Mouse (Mus musculus): ENCODE measurements at regions not wholly inside any gene's neighbourhood (a gene's known extent, or its start where the extent isn't known, plus 50 kb on each side); places are given as distances from the start of the nearest gene placed in this dataset.

DNA sequence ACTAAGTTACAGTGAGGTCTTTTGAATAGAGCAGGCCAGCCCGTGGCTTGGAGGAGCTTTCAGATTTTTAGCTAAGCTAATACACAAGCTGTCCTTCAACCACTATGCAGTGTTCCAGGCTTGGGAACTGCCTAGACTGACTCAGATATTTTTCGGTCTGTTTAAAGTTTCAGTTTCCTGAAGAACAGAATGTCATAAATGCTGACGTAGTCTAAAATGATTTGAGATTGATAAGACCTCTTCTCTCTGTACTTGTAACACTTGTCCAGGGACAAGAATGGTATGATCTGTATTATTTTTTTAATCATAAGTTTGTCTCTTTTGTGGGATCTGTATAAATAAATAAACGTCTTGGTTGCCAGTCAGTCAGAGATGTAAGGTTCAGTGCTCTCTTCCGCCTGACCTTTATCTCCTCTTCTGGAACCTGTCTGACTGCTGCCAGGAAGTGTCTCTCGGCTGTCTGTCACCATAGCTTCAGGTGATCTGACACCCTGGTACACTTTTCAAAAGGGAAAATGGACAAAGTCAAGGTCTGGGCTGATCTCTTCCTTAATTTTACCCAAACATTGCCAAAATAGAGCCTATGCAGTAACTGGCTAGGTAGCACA, 74.3 kb upstream of the Spin1 start:
- TF ChIP-seq CTCF (IDR thresholded peaks at IDR 0.05; ENCODE audit: extremely low read depth, insufficient read depth, insufficient read length, insufficient replicate concordance): no peak
- no peak for TF ChIP-seq POLR2A (IDR thresholded peaks at IDR 0.05; ENCODE audit: low read depth, low read length)
- Histone ChIP-seq H3K27ac (ENCODE audit: insufficient read depth, low read length) (no peak overlapping the region), H3K36me3 (ENCODE audit: control insufficient read depth, insufficient read depth, low read length) (no peaks in the 10 kb centered on the region), H3K4me3 (ENCODE audit: extremely low read depth, insufficient read depth, insufficient read length) (no peak overlapping the region), H3K27me3 (ENCODE audit: control insufficient read depth, insufficient read depth, low read length) (no peaks in the 10 kb centered on the region), H3K4me1 (ENCODE audit: control insufficient read depth, insufficient read depth, insufficient read length) (0 out of 2 replicates have a peak, but pooled peaks cover 2% of the 10 kb centered on the region)
- WGBS: 44% methylated on average over 6 of the region's 6 CpGs
- no peak for DNase-seq (ENCODE audit: low read depth in 1 of 2, low spot score in 2 of 2)

DNA sequence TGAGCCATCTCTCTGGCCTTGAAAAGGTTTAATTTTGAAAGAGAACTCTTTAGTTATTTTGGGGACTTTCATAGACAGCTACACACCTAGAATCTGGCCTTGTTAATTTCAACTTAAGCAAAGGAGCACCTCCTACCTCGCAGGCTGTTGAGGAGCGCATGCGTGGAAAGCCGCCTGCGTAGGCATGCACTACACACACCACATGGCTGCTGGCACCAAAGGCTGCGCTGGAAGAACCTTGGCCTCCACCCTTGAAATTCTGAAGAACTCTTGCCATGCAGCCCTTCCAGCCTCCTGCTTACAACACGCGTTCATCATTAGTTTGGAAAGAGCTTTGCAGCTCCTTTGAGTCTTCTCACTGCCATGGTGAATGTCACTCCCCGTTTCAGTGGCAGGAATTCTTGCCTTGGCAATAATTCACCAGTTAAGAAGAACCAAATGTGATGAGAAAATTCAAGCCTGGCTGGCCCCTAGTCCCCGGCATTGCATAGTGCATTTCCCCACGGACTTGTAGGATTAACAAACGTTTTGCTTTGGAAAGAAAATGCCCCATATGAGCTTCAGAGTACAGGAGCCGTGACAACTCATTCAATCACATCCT, 62.7 kb upstream of the Spin1 start:
- no peaks in the 10 kb centered on the region for H3K27me3 ChIP-seq (ENCODE audit: control insufficient read depth, insufficient read depth, low read length)
- no peak overlapping the region for H3K27ac ChIP-seq (ENCODE audit: insufficient read depth, low read length)
- H3K4me1 ChIP-seq (ENCODE audit: control insufficient read depth, insufficient read depth, insufficient read length): no peaks in the 10 kb centered on the region
- H3K36me3 ChIP-seq (ENCODE audit: control insufficient read depth, insufficient read depth, low read length): no peaks in the 10 kb centered on the region
- no peak for TF ChIP-seq POLR2A (IDR thresholded peaks at IDR 0.05; ENCODE audit: low read depth, low read length)
- TF ChIP-seq CTCF (IDR thresholded peaks at IDR 0.05; ENCODE audit: extremely low read depth, insufficient read depth, insufficient read length, insufficient replicate concordance): no peak
- no peak for DNase-seq (ENCODE audit: low read depth in 1 of 2, low spot score in 2 of 2)
- no peak overlapping the region for H3K4me3 ChIP-seq (ENCODE audit: extremely low read depth, insufficient read depth, insufficient read length)
- WGBS: 90% methylated on average over 13 of the region's 13 CpGs

DNA sequence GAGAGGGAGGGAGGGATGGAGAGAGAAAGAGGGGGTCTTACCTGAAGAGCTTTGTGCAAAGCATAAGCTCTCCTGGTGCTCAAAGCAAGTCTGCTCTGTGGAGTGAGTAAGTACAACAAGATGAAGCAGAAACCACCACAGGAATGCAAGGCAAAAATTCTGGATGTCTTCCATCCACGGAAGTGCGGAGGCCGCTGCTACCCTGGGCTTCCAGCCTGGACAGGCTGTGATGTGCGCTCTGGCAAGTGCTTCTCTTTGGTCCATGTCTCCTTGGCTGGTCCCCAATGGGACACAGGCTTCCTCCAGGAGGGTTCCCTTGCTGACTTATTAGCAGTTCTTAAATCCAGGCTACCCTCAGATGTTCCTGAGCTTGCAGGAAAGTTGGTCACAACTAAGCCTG, 61.7 kb upstream of the Spin1 start:
- H3K4me1 ChIP-seq (ENCODE audit: control insufficient read depth, insufficient read depth, insufficient read length): no peaks in the 10 kb centered on the region
- no peak overlapping the region for H3K27ac ChIP-seq (ENCODE audit: insufficient read depth, low read length)
- DNase-seq (ENCODE audit: low read depth in 1 of 2, low spot score in 2 of 2): no peak
- no peak overlapping the region for H3K4me3 ChIP-seq (ENCODE audit: extremely low read depth, insufficient read depth, insufficient read length)
- no peak for TF ChIP-seq CTCF (IDR thresholded peaks at IDR 0.05; ENCODE audit: extremely low read depth, insufficient read depth, insufficient read length, insufficient replicate concordance)
- TF ChIP-seq POLR2A (IDR thresholded peaks at IDR 0.05; ENCODE audit: low read depth, low read length): no peak
- H3K27me3 ChIP-seq (ENCODE audit: control insufficient read depth, insufficient read depth, low read length): no peaks in the 10 kb centered on the region
- H3K36me3 ChIP-seq (ENCODE audit: control insufficient read depth, insufficient read depth, low read length): no peaks in the 10 kb centered on the region
- 84% methylated on average over 4 of the region's 4 CpGs for WGBS

DNA sequence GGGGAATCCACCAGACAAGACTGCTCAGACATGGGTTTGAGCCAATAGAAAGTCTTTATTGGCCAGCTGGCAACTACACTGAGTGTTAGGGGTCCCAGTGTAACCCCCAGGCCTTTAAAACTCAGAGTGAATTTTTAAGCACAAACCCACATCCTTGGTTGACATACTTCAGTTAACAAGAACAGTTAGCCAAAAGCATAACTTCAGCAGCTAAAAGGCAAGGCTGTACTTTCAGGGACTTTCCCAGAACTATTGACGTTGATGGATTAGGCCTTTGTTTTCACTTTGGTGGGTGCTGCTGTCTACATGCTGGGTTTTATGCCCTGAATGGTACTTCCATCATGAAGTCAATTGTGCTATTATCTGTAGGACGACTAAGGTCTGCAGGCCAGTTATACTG, 59.6 kb upstream of the Spin1 start:
- Histone ChIP-seq H3K36me3 (ENCODE audit: control insufficient read depth, insufficient read depth, low read length) (no peaks in the 10 kb centered on the region), H3K4me1 (ENCODE audit: control insufficient read depth, insufficient read depth, insufficient read length) (no peaks in the 10 kb centered on the region), H3K27me3 (ENCODE audit: control insufficient read depth, insufficient read depth, low read length) (no peaks in the 10 kb centered on the region), H3K27ac (ENCODE audit: insufficient read depth, low read length) (no peak overlapping the region), H3K4me3 (ENCODE audit: extremely low read depth, insufficient read depth, insufficient read length) (no peak overlapping the region)
- 64% methylated on average over 2 of the region's 2 CpGs for WGBS
- TF ChIP-seq CTCF (IDR thresholded peaks at IDR 0.05; ENCODE audit: extremely low read depth, insufficient read depth, insufficient read length, insufficient replicate concordance): no peak
- no peak for TF ChIP-seq POLR2A (IDR thresholded peaks at IDR 0.05; ENCODE audit: low read depth, low read length)
- no peak for DNase-seq (ENCODE audit: low read depth in 1 of 2, low spot score in 2 of 2)

DNA sequence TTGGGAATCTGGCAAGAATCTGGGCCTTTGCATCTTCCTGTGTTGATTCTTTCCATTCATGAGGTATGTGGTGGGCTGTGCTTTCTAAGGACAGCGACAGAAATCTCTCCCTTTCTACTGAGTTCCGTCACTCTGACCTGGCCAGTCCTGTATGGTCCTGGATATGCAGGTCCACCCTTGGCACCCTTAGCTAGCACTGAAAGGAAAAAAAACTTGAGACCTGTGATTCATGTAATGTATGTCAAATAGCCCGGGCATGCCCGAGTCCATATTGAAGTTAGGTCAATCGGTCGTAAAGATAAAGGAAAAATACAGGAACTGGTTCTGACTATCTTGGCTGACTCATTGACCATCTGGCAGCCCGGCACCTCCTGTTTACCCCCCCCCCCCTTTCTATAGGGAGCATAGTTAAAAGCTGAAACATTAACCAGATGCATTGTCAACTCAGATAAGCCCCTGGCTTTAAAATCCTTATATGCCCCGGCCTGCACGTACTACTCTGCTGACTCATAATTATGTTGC, 57.7 kb upstream of the Spin1 start:
- Histone ChIP-seq H3K4me1 (ENCODE audit: control insufficient read depth, insufficient read depth, insufficient read length) (no peaks in the 10 kb centered on the region), H3K36me3 (ENCODE audit: control insufficient read depth, insufficient read depth, low read length) (no peaks in the 10 kb centered on the region), H3K27ac (ENCODE audit: insufficient read depth, low read length) (no peak overlapping the region), H3K27me3 (ENCODE audit: control insufficient read depth, insufficient read depth, low read length) (no peaks in the 10 kb centered on the region), H3K4me3 (ENCODE audit: extremely low read depth, insufficient read depth, insufficient read length) (no peak overlapping the region)
- TF ChIP-seq POLR2A (IDR thresholded peaks at IDR 0.05; ENCODE audit: low read depth, low read length) (no peak), CTCF (IDR thresholded peaks at IDR 0.05; ENCODE audit: extremely low read depth, insufficient read depth, insufficient read length, insufficient replicate concordance) (no peak)
- DNase-seq (ENCODE audit: low read depth in 1 of 2, low spot score in 2 of 2): no peak
- WGBS: 81% methylated on average over 9 of the region's 9 CpGs
